Mouse (Mus musculus) induced T-regulatory cell, adult 2 months (primary cell): ENCODE data around the gene Zswim3.

Experiments used
- DNase-seq: peaks from one replicate; pipeline ENCODE4 v3.0.0-alpha.2; 2012; ENCODE audit warnings: low read depth

The Zswim3 gene

DNA sequence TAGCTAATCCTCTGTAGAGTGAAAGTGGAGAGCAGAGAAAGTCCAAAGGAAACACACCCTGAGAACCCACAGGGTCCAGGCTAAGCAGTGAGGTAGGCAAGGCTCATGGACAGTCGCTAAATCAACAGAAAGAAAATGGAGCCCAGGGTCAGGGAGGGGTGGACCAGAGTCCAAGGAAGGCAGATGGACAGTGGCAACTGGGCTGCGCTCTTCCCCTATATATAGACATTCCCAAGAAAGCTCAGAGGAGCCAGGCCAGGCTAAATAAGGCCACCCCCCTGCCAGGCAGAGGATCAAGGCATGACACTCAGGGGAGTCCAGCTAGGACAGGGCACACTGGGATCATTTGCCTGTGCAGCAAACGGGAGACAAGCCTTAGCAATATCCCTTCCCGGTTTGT lies 23.0 kb upstream of the Zswim3 start:
- no peak for DNase-seq

DNA sequence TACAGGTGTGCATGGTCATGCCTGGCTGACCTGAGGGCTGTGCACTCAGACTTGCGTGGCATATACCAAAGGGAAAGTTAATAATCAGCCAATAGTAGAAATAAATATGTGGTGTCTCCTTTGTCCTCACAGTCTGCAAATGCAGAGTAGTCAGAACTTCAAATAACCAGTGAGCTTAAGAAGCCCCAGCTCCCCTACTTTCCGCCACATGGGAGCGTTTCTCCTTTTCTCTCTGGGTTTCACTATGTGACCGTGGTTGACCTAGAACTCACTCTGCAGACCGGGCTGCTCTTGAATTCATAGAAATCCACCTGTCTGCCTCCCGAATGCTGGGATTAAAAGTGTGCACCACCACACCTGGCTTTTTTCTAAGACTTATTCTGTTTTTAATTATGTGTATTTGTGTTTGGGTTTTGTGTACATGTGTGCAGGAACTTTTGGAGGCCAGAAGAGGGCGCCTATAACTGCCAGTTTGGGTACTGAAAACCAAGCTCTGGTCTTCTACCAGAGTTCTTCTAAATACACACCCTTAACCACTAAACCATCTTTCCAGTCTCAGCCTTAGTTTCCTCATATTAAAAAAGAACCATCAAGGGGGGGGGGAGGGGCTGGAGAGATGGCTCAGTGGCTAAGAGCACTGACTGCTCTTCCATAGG lies 20.8 kb upstream of the Zswim3 start:
- peak; percentile 71 for DNase-seq

DNA sequence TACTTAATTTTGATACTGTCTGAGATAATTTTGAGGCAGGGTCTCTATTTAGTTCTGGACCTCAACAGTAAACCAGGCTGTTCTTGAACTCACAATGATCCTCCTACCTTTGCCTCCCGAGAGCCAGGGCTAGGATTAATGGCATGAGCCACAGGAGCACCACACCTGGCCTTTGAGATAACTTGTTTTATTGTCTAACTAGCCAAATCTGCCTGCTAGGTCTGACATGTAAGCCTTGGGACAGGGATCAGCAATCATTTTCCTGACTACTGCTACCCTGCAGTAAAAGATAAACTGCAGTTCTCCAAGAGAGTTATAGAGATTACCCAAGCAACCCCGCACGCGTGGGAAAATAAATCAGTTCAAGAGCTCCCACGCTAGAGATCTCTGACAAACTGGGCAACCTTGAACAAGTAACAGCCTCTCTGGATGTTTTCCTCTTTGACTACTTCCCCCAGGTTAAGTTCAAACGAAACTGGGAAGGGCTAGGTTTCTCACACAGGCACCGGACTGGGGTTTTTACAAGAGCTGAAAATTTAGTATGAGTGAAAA lies 20.0 kb upstream of the Zswim3 start:
- DNase-seq = no peak

DNA sequence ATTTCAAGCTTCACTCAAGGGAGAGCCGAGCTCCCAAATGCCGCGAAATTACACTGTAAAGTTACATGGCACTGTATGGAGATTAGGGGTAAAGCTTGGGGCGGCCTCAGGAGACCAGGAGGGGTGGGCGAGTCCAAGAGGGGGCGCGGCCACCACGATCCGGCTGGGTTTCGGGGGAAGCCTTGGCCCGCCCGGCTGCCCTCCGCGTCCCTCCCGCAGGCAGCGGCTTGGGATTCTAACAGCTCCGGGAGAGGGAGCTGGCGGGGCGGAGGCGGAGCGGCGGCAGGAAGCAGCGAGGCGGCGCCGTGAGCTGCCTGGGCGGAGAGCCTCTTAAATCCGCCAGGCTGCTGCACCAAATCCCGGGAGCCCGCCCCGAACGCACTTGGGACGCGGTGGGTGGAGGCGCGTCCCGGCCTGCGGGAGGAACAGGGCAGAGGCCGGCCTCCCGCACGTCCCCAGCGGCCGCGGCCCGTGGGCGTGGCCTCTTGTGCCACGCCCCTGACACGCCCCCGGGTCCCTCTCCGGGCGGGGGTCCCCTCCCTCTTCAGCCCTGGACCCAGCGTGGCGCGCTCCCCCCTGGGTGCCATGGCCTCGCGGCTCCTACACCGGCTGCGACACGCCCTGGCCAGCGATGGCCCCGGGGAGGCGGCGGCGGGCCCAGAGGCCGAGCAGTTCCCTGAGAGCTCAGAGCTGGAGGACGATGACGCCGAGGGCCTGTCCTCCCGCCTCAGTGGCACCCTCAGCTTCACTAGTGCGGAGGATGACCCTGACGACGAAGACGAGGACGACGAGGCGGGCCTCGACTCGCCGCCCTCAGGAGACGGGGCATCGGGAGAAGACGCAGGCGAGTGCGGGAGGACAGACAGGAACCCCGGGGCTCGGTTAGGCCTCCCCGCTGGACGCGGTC lies 19.2 kb upstream of the Zswim3 start, which contains the start of gene Snx21:
Snx21 (plus strand) TSS at position 343 of the 907 bp plus-strand sequence.
- DNase-seq = peak; percentile 85

DNA sequence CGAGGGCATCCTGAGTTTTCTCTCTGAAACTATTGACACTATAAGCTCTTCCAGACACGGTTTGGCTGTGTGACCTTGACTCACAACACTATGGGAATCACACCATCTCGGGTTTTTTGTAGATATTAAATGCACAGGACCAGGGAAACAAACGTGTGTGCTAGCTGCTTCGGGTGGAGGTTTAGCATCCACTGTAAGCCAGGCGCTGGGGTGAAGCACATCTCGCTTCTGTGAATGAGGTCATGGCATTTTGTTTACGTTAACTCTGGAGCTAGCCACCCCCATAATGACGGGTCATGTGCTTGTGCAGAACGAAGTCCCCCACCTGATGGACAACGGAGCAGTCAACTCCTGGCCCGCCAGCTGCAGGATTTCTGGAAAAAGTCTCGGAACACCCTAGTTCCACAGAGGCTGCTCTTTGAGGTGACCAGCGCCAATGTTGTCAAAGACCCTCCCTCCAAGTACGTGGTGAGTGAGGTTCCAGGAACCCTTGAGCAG lies 18.5 kb upstream of the Zswim3 start:
- DNase-seq = no peak

DNA sequence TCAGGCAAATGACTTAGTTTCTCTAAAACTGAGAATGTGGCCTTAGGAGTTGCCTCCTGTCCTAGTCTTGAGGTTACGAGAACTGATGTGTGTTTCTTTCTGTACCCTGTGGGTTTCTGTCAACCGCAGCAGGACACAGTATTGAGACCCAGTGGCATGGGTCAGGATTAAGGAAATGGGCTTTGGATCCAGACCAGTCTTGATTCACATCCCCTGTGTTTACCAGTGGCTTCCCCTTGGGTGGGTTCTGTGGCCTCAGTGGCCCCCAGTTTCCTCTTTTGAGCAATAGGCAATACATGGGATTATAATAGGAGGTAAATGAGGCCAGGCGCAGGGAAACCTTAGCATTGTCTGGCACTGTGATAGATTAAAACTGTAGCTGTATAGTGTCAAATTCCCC lies 17.9 kb upstream of the Zswim3 start:
- DNase-seq = no peak

DNA sequence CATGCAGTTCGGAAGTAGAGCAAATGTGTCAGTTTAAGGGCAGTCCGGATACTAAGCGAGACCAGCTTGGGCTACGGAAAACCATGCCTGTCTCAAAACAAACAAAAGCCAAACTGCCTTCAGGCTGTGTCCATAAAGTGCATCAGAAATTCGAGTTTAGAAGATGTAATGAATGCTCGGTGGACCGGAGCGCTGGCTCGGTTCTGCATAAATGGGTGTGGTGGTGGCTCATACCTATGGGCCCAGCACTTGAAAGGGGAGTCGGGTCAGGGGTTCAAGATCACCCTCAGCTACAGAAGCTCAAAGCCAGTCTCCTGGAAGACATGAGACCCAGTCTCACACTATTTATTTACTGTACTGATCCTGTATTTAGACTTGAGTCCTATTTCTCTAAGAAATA lies 17.1 kb upstream of the Zswim3 start:
- DNase-seq = no peak

DNA sequence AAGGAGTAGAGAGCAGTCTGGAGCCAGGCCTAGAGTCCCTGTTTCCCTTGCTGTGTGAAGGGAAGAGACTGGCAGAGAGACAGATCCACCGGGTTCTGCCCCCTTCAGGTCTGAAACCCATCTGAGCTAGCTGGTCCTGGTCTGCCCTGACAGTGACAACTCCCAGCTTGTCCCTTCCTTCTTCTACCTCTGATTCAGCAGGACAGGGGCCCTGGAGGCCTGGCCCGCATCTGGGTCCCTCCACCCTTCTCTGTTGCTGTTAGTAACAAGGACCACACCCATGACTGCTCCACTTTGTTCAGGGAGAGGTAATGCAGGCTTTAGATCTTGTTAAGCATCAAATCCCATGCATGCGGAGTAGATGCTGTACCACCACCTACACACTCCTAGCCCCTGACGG lies 16.5 kb upstream of the Zswim3 start:
- DNase-seq = no peak

DNA sequence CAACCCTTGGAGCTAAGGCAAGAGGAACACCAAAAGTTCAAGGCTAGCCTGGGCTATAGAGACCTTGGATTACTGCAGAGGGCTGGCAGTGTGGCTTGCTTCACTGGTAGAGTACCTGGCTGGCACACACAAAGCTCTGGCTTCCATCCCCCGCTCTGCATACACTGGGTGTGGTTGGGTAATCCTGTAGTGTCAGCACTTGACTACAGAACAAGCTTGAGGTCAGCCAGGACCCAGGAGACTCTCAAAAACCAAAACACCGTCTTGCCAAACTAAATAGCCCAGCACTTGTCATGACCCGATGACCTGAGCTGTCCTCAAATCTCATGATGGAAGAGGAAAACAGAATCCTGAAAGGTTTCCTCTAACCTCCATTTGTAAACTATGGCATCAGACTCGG lies 14.4 kb upstream of the Zswim3 start:
- DNase-seq = no peak

DNA sequence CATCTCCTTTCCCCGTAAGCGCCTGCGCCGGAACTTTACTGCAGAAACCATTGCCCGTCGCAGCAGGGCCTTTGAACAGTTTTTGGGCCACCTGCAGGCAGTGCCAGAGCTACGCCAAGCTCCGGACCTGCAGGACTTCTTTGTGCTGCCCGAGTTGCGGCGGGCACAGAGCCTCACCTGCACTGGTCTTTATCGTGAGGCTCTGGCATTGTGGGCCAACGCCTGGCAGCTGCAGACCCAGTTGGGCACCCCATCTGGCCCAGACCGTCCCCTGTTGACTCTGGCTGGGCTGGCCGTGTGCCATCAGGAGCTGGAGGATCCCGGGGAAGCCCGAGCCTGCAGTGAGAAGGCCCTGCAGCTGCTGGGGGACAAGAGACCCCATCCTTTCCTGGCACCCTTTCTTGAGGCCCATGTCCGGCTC lies 13.0 kb upstream of the Zswim3 start:
- no peak for DNase-seq

DNA sequence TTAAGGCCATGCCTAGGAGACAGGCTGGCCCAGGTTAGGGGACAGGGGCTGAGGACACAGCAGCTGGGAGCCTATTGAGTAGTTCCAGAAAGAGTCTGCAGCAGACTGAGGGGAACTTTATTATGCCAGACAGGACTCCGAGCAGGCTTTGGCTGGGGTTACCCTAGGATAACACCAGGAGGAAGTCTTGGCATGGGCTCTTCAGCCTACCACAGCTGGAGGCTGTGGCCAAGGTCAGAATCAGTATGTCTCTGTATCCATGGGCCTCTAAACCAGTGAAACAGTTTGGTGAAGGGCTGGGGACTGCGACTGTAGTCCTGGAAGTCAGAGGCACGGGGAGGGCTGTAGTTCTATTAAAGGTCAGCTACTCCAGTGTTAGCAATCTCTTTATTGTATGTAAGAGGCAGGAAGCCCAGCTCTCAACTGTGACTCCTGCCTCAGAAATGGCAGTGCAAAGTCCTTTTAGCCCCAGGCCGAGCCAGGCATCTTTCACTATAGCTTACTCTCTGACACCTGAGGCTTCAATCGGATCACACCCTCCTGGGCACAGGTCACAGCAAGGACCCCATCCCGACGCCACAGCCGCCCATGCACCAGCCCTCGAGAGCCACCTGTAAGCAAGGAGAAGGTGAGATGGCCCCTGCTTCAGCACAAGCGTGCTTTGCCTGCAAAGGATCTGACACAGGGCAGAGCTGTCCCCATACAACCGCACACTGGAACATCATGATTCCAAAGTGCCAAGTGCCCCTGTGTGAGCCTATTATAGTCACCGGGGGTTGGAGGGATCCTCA lies 12.3 kb upstream of the Zswim3 start:
- DNase-seq = no peak

DNA sequence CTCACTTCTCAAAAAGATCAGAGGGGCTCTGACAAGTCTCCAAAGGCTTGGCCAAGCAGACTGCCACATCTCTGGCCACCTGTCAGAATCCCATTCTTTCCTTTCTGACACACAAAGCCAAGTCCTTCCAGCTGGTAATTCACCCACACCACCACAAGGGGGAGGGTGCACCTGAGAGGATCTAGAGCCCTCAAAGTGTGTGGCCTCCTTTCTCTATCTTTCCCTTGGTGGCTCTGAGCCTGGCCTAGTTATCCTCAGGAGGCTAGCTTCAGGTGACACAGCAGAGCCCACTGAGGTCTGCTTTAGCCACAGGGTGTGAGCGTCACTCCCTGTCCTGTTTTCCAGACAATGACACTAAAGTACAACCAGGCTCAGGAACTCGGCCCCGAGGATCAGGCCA lies 11.7 kb upstream of the Zswim3 start:
- peak; percentile 78 for DNase-seq

DNA sequence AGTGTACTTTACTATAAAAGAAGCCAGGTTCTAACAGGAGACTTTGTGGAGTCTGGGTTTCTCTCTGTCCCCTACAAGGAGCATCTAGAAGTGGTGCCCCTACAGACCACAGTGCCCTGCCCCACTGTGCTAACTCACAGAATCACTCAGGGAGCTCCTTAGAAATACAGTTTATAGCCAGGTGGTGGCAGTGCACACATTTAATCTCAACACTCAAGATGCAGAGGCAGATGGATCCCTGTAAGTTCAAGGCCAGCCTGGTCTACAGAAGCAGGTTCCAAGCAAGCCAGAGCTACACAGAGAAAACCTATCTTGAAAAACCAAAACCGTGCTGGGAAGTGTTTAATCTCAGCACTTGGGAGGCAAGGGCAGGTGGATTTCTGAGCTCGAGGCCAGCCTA lies 11.1 kb upstream of the Zswim3 start:
- DNase-seq = peak; percentile 49

DNA sequence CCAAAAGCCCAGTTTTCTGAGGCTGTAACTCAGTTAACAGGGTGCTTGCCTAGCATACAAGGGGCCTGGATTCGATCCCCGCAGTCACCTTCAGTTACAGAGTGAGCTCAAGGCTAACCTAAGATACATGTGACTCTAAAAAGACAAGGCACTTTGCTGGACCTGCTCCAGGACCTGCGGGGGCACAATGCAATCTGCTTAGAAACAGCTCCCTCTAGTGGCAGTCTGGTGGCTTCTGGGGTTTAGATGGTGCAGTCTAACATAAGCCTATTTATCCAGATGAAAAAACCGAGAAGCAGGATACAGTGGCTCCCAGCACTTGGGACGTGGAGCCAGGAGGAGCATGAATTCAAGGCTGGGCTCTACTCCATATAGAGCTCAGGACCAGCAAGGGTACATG lies 10.6 kb upstream of the Zswim3 start:
- peak; percentile 88 for DNase-seq

DNA sequence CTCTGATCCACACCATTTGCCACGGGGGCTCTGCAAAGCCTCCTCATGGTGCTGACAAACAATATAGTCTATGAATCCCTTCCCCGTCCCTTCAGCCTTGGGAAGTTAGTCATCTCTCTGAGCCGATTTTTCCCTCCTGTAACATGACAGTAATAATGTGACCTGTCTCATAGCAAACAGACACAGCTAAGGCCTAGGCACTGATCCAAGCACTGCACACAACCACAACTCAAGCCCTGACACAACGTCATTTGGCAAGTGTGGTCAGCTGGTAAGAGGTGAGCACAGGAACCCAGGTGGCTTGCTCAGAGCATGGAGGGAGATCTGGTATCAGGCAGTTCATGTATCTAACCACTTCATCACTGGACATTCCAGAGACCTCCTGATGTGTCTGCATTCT lies 9.0 kb upstream of the Zswim3 start:
- DNase-seq = no peak

DNA sequence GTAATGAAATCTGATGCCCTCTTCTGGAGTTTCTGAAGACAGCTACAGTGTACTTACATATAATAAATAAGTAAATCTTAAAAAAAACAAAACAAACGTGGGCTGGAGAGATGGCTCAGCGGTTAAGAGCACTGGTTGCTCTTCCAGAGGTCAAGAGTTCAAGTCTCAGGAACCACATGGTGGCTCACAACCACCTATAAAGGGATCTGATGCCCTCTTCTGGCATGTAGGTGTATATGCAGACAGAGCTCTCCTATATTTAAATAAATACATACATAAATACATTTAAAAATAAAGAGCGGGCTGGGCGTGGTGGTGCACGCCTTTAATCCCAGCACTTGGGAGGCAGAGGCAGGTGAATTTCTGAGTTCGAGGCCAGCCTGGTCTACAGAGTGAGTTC lies 6.3 kb upstream of the Zswim3 start:
- DNase-seq = peak; percentile 63

DNA sequence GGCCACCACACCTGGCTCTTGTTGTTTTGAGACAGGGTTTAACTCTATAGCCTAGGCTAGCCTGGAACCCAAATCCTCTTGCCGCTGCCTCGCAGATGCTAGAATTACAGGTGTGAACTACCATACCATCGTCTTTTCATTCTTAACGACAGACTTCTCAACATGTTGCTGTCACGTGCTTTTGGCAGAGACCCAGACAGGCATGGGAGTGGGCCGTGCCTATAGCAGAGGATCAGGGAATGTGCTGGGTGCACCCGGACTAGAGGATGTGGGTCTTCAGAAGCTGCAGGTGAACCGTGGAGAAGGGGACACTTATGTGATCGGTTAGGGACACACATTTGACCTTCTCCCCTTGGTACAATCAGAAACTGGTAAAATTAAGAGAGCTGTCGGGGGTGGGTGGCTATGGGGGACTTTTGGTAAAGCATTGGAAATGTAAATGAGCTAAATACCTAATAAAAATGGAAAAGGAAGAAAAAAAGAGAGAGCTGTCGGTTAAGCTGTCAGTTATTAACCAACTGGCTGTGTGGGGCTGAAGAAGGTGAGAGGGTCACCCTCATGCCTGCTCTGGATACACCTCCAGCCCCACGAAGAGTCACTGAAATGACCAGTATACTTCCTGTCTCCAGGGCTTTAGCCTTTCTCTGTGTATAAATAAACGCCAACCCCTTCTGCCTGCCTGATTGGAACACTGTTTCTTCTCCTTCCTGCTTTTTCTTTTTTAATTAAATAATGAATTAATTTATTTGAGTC lies 4.5 kb upstream of the Zswim3 start:
- no peak for DNase-seq

DNA sequence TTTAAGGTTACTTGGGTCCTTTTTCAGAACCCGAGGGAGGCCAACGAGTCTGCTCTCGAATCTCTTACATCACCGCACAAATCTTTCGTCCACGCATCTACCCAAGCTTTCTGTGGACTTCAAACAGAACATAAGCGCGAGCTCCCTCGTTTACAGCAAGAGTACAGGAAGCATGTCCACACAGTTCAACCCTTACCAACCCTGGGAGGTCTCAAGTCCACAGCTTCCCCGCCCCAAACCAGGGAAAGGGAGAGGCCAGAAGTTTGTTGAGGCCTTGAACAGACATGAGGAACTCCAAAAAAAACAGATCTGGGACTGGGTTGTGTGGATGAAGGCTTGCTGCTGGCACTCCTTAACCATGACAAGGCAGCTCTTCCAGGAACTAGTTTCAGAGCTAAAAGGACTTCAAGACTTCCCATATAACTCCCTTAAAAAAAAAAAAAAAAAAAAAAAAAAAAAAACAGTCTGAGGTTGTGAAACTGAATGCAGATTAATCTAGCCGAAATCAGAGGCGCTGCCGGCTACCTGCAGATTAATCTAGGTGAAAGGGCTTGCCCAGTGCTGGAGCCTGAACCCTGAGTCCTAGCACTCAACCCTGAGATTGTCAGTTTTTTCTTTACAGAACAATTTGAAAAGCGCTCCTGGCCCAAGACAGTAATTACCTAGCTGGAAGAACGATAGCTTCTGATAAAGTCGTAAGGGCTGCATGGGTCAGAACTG lies 1.5 kb upstream of the Zswim3 start:
- no peak for DNase-seq

DNA sequence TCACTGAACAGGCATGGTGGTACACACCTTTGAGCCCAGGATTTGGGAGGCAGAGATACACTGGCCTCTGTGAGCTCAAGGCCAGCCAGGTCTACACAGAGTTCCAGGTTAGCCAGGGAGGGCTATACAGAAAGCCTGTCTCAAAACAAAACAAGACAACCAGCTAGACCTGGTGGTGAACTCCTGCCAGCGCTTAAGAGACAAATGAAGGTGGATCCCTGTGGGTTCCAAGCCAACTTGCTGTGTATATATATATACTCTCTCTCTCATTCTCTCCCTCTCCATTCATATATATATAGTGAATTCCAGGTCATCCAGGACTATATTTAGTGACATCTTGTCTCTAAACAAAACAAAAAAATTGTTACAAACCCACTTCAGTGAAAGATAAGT lies 981 bp upstream of the Zswim3 start:
- DNase-seq = peak; percentile 36

DNA sequence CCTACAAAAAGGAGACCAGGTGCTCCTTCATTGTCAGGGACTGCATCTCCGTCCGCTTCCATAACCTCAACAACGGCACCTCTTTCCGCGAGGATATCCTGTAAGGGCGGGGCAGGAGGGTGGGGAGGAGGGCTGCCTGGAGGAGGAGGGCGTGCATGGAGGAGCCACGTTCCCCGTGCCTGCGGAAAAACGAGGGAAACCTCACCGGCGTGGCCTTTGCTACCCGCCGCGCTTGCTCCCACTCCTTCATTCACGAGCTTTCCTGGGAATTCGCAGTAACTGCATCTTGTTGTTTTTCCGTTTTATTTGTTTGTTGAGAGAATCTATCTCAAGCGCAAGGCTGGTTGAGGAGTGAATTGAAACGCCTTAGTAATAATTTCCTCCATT lies 427 bp downstream of the Zswim3 start:
- DNase-seq = no peak

DNA sequence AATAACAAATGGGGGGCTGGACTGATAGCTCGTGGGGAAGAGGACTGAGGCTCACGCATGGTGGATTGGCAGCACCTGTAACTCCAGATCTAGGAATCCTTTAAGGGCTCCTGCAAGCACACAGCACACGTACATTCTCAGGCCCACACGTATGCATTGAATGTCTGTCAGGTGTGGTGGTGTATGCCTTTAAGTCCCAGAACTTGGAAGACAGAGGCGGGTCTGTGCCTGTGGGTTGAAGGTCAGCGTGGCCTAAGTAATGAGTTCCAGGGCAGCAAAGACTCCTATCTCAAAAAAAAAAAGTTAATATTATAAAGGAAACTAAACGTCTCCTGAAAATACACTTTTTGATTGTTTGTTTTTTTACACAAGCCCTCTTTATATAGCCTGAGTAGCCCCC lies 1.7 kb downstream of the Zswim3 start:
- DNase-seq = no peak
